ENCODE assay signal across 19 mouse cellular contexts in genomic region chr14:31521318-31521717, GRCm38 (mm10). TPM values are rescaled to one million over a fixed set of nuclear protein-coding genes. Genes with fewer than 3 reads are reported as not detected.
DNase-seq lines count a peak whose midpoint lies in the region; TF ChIP-seq lines count a peak whose summit lies in the region.
"Had no signal": no experiment of that assay in that cellular context is flagged by ENCODE, and none has a peak within 500 bp of the region (broad histone marks: within the 10 kb centered on the region; RNA-seq: fewer than 3 reads in every experiment).

No protein-coding gene starts in this region.

- no peaks in the 10 kb centered on the region for H3K36me3 ChIP-seq in E14TG2a.4 (ENCODE audit: insufficient read depth, low read length)
- H3K36me3 ChIP-seq: forebrain, embryonic 10.5 days; G1E; limb, embryonic 10.5 days; liver, embryonic 15.5 days; midbrain, embryonic 15.5 days; neural tube, embryonic 12.5 days had no signal

- no peak overlapping the region for H3K4me3 ChIP-seq in left cerebral cortex, adult 2 months
- no peak overlapping the region for H3K4me3 ChIP-seq in E14TG2a.4 (replicated peaks; ENCODE audit: low read length)
- H3K4me3 ChIP-seq: forebrain, embryonic 10.5 days; heart, embryonic 12.5 days; limb, embryonic 10.5 days; liver, embryonic 15.5 days; midbrain, embryonic 15.5 days; neural tube, embryonic 12.5 days had no signal

- peaks cover 29% of the 10 kb centered on the region for H3K4me1 ChIP-seq in E14TG2a.4 (replicated peaks; ENCODE audit: low read depth, low read length)
- H3K4me1 ChIP-seq: liver, embryonic 15.5 days; midbrain, embryonic 15.5 days; neural tube, embryonic 12.5 days had no signal

- no peak overlapping the region for H3K27ac ChIP-seq in left cerebral cortex, adult 2 months
- H3K27ac ChIP-seq: forebrain, embryonic 10.5 days; limb, embryonic 10.5 days; liver, embryonic 15.5 days; macrophage; midbrain, embryonic 15.5 days; neural tube, embryonic 12.5 days had no signal

- H3K9me3 ChIP-seq in E14TG2a.4 (ENCODE audit: low read length): no peaks in the 10 kb centered on the region
- H3K9me3 ChIP-seq: forebrain, embryonic 10.5 days; G1E; heart, embryonic 12.5 days; limb, embryonic 10.5 days; liver, embryonic 15.5 days; midbrain, embryonic 15.5 days; neural tube, embryonic 12.5 days had no signal

- intact Hi-C loops in left cerebral cortex, adult 2 months (cut with DNase I): loop anchor here (5.0 kb wide), 1 partner anchor 531 kb away; no protein-coding TSS in a partner anchor
- intact Hi-C loops in left cerebral cortex, postnatal 14 days (cut with DNase I): loop anchor here (5.0 kb wide), 1 partner anchor 81 kb away; no protein-coding TSS in a partner anchor

- H3K27me3 ChIP-seq in E14TG2a.4 (ENCODE audit: insufficient read depth, low read length): peaks cover 2% of the 10 kb centered on the region; the same call in 1 of the 2 replicates
- H3K27me3 ChIP-seq: heart, embryonic 12.5 days; liver, embryonic 15.5 days; midbrain, embryonic 15.5 days; neural tube, embryonic 12.5 days; Patski had no signal

- TF ChIP-seq CTCF in left cerebral cortex, adult 2 months (IDR thresholded peaks at IDR 0.05): peak; percentile 33
- TF ChIP-seq CTCF in E14TG2a.4 (conservative IDR thresholded peaks at IDR 0.05; ENCODE audit: low read length): 0 out of 2 replicates have a peak, but pooled peaks have one; percentile 4

- DNase-seq in cerebellum, postnatal 36 days: peak; percentile 30 to 31
- no peak for DNase-seq in cerebellum, adult 9-11 months
- no peak for DNase-seq in left cerebral cortex, adult 2 months (ENCODE audit: extremely low spot score in 1 of 2, low spot score in 2 of 2)
- no peak for DNase-seq in left cerebral cortex, postnatal 14 days (ENCODE audit: low spot score in 2 of 2)
- DNase-seq in thymus, postnatal 14 days: peak; percentile 64
- DNase-seq in layer of hippocampus, adult 9-11 months: no peak
- DNase-seq: adrenal gland, adult 2 months; kidney, postnatal 36 days; liver had no signal

RNA-seq across cellular contexts. Expression of gene Mettl6, which starts 26.5 kb away (rescaled TPM):
- 10 to 100 TPM; 32.7 to 35.6 TPM for total RNA-seq in left cerebral cortex, adult 2 months (2021)
- total RNA-seq in left cerebral cortex, postnatal 14 days (2021): 10 to 100 TPM; 24.9 to 29.4 TPM

RNA-seq across cellular contexts. Expression of gene Eaf1, which starts 27.1 kb away (rescaled TPM):
- total RNA-seq in left cerebral cortex, adult 2 months (2021): 10 to 100 TPM; 12.7 to 15.1 TPM
- total RNA-seq in left cerebral cortex, postnatal 14 days (2021): 10 to 100 TPM; 15.8 to 16.6 TPM

Comparison
In these comparisons a context has a peak if more than half of its experiments do, and no peak if none do; other contexts are left out.
1. DNase-seq: peak in cerebellum, postnatal 36 days (2 of 2) and thymus, postnatal 14 days (single experiment); none in cerebellum, adult 9-11 months (single experiment), left cerebral cortex, adult 2 months (0 of 2), left cerebral cortex, postnatal 14 days (0 of 2) and layer of hippocampus, adult 9-11 months (single experiment).